Mouse (Mus musculus): ENCODE data around the gene Adck1. TPM values are rescaled to one million over a fixed set of nuclear protein-coding genes. Genes with fewer than 3 reads are reported as not detected.

Gene Adck1
- polyA plus RNA-seq, 1 experiment: 9.9 TPM

- TF ChIP-seq CTCF (IDR thresholded peaks at IDR 0.05; ENCODE audit: low read depth, low read length) (no peak), POLR2A (IDR thresholded peaks at IDR 0.05; ENCODE audit: borderline replicate concordance, low read depth, low read length) (no peak)
- peaks cover 4% of the 10 kb centered on the region for H3K4me1 ChIP-seq (ENCODE audit: control insufficient read depth, insufficient read depth, low read length)
- no peak overlapping the region for H3K4me3 ChIP-seq (ENCODE audit: insufficient read depth, low read length)
- H3K27ac ChIP-seq (ENCODE audit: insufficient read depth, low read depth, low read length): no peak overlapping the region
Measured at GRCm38 (mm10) chr12:88450658-88451563, 90.6 kb downstream of the Adck1 start.

GRCm38 (mm10) chr12:88454701-88455410, 94.5 kb downstream of the Adck1 start:
- TF ChIP-seq POLR2A (IDR thresholded peaks at IDR 0.05; ENCODE audit: borderline replicate concordance, low read depth, low read length) (no peak), CTCF (IDR thresholded peaks at IDR 0.05; ENCODE audit: low read depth, low read length) (no peak)
- Histone ChIP-seq H3K27ac (ENCODE audit: insufficient read depth, low read depth, low read length) (no peak overlapping the region), H3K4me1 (ENCODE audit: control insufficient read depth, insufficient read depth, low read length) (no peaks in the 10 kb centered on the region), H3K4me3 (ENCODE audit: insufficient read depth, low read length) (no peak overlapping the region)

GRCm38 (mm10) chr12:88457021-88457420, 96.7 kb downstream of the Adck1 start:
- Histone ChIP-seq H3K4me3 (ENCODE audit: insufficient read depth, low read length) (no peak overlapping the region), H3K27ac (ENCODE audit: insufficient read depth, low read depth, low read length) (no peak overlapping the region), H3K4me1 (ENCODE audit: control insufficient read depth, insufficient read depth, low read length) (no peaks in the 10 kb centered on the region)
- TF ChIP-seq CTCF (IDR thresholded peaks at IDR 0.05; ENCODE audit: low read depth, low read length): no peak
- TF ChIP-seq POLR2A (IDR thresholded peaks at IDR 0.05; ENCODE audit: borderline replicate concordance, low read depth, low read length): no peak

- no peak overlapping the region for H3K4me3 ChIP-seq (ENCODE audit: insufficient read depth, low read length)
- H3K4me1 ChIP-seq (ENCODE audit: control insufficient read depth, insufficient read depth, low read length): no peaks in the 10 kb centered on the region
- no peak for TF ChIP-seq CTCF (IDR thresholded peaks at IDR 0.05; ENCODE audit: low read depth, low read length)
- no peak for TF ChIP-seq POLR2A (IDR thresholded peaks at IDR 0.05; ENCODE audit: borderline replicate concordance, low read depth, low read length)
- H3K27ac ChIP-seq (ENCODE audit: insufficient read depth, low read depth, low read length): no peak overlapping the region
Measured at GRCm38 (mm10) chr12:88458936-88459335, 98.6 kb downstream of the Adck1 start.

- Histone ChIP-seq H3K4me1 (ENCODE audit: control insufficient read depth, insufficient read depth, low read length) (no peaks in the 10 kb centered on the region), H3K27ac (ENCODE audit: insufficient read depth, low read depth, low read length) (no peak overlapping the region), H3K4me3 (ENCODE audit: insufficient read depth, low read length) (no peak overlapping the region)
- TF ChIP-seq CTCF (IDR thresholded peaks at IDR 0.05; ENCODE audit: low read depth, low read length) (no peak), POLR2A (IDR thresholded peaks at IDR 0.05; ENCODE audit: borderline replicate concordance, low read depth, low read length) (no peak)
Measured at GRCm38 (mm10) chr12:88459461-88459860, 99.1 kb downstream of the Adck1 start.

GRCm38 (mm10) chr12:88461026-88461425, 100.7 kb downstream of the Adck1 start:
- H3K27ac ChIP-seq (ENCODE audit: insufficient read depth, low read depth, low read length): no peak overlapping the region
- no peak overlapping the region for H3K4me3 ChIP-seq (ENCODE audit: insufficient read depth, low read length)
- TF ChIP-seq POLR2A (IDR thresholded peaks at IDR 0.05; ENCODE audit: borderline replicate concordance, low read depth, low read length) (no peak), CTCF (IDR thresholded peaks at IDR 0.05; ENCODE audit: low read depth, low read length) (no peak)
- H3K4me1 ChIP-seq (ENCODE audit: control insufficient read depth, insufficient read depth, low read length): no peaks in the 10 kb centered on the region

- Histone ChIP-seq H3K27ac (ENCODE audit: insufficient read depth, low read depth, low read length) (no peak overlapping the region), H3K4me1 (ENCODE audit: control insufficient read depth, insufficient read depth, low read length) (no peaks in the 10 kb centered on the region), H3K4me3 (ENCODE audit: insufficient read depth, low read length) (no peak overlapping the region)
- TF ChIP-seq POLR2A (IDR thresholded peaks at IDR 0.05; ENCODE audit: borderline replicate concordance, low read depth, low read length) (no peak), CTCF (IDR thresholded peaks at IDR 0.05; ENCODE audit: low read depth, low read length) (no peak)
Measured at GRCm38 (mm10) chr12:88463588-88464290, 103.4 kb downstream of the Adck1 start.

GRCm38 (mm10) chr12:88466801-88467200, 106.4 kb downstream of the Adck1 start:
- Histone ChIP-seq H3K4me3 (ENCODE audit: insufficient read depth, low read length) (no peak overlapping the region), H3K4me1 (ENCODE audit: control insufficient read depth, insufficient read depth, low read length) (no peaks in the 10 kb centered on the region), H3K27ac (ENCODE audit: insufficient read depth, low read depth, low read length) (no peak overlapping the region)
- TF ChIP-seq CTCF (IDR thresholded peaks at IDR 0.05; ENCODE audit: low read depth, low read length): no peak

- Histone ChIP-seq H3K4me1 (ENCODE audit: control insufficient read depth, insufficient read depth, low read length) (peaks cover 2% of the 10 kb centered on the region), H3K4me3 (ENCODE audit: insufficient read depth, low read length) (no peak overlapping the region), H3K27ac (ENCODE audit: insufficient read depth, low read depth, low read length) (no peak overlapping the region)
- TF ChIP-seq CTCF (IDR thresholded peaks at IDR 0.05; ENCODE audit: low read depth, low read length) (no peak), POLR2A (IDR thresholded peaks at IDR 0.05; ENCODE audit: borderline replicate concordance, low read depth, low read length) (no peak)
Measured at GRCm38 (mm10) chr12:88467257-88467656, 106.9 kb downstream of the Adck1 start.

All from bone marrow macrophage, adult 2 months (primary cell).